Mouse (Mus musculus): ENCODE results near the gene Eif2d. TPM values are rescaled to one million over a fixed set of nuclear protein-coding genes. Genes with fewer than 3 reads are reported as not detected.

Eif2d gene
- polyA plus RNA-seq, 1 experiment, result 53.8 TPM

GRCm38 (mm10) chr1:131236077-131236476 is 83.1 kb downstream of the Eif2d start:
- TF ChIP-seq CTCF (IDR thresholded peaks at IDR 0.05; ENCODE audit: borderline replicate concordance, insufficient read depth, low read depth, low read length) (no peak), POLR2A (IDR thresholded peaks at IDR 0.05; ENCODE audit: borderline replicate concordance, insufficient read depth, low read length) (no peak)
- no peak overlapping the region for H3K4me3 ChIP-seq (replicated peaks; ENCODE audit: insufficient read depth, low read depth, low read length)
- 87% methylated on average over 7 of the region's 7 CpGs for WGBS
- no peak overlapping the region for H3K27ac ChIP-seq (ENCODE audit: insufficient read depth, low read length)
- DNase-seq, result no peak
- H3K4me1 ChIP-seq (ENCODE audit: control insufficient read depth, insufficient read depth, low read length), result peaks cover 25% of the 10 kb centered on the region
- no peaks in the 10 kb centered on the region for H3K27me3 ChIP-seq (ENCODE audit: control insufficient read depth, insufficient read depth, low read length)

Other genes starting within 250 kb of the Eif2d start
- gene Il20, start 241.7 kb upstream of the Eif2d start, polyA plus RNA-seq (2012; rRNA removed), result not detected in 2 replicates
- 0.10 TPM in 1 of 2 replicates, not detected in the other for gene Il19, start 213.1 kb upstream of the Eif2d start, polyA plus RNA-seq (2012; rRNA removed)
- gene Il10, start 133.3 kb upstream of the Eif2d start, polyA plus RNA-seq (2012; rRNA removed), result not detected in 2 replicates
- gene Mapkapk2, start 55.4 kb upstream of the Eif2d start, polyA plus RNA-seq (2012; rRNA removed), result 34.0 and 35.8 TPM in 2 replicates
- gene Dyrk3, start 14.8 kb upstream of the Eif2d start, polyA plus RNA-seq (2012; rRNA removed), result 2.9 and 4.1 TPM in 2 replicates
- gene Rassf5, start 92.1 kb downstream of the Eif2d start, polyA plus RNA-seq (2012; rRNA removed), result 18.3 and 20.9 TPM in 2 replicates
- 1.5 and 1.8 TPM in 2 replicates for gene Ikbke, start 126.4 kb downstream of the Eif2d start, polyA plus RNA-seq (2012; rRNA removed)